Mouse (Mus musculus): ENCODE results near the gene Olfr632. TPM values are rescaled to one million over a fixed set of nuclear protein-coding genes. Genes with fewer than 3 reads are reported as not detected.

Gene Olfr632
- total RNA-seq (2012; rRNA removed): not detected in 2 replicates
- total RNA-seq (2014; rRNA removed): not detected in 2 replicates
- not detected in 2 replicates for polyA plus RNA-seq (2012; ENCODE audit: insufficient read length, low read depth)

DNA sequence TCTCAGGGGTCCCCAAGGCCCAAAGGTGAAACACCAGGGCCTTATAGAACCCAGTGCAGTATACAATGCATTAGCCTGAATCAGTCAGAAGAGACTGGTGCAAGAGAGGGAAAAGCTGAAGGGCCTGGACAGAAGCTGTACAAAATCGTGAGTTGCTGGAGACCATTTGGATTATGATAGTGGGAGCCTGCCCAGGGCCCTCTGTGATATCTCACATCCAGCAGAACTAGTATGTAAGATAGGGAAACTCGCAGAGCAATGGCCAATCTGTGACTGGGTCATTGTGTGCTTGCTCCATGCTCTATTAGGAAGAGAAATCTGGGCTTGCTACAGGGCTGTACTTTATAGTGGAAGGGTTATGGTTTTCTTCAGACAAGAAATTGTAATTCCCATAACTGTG lies at the start of gene Olfr632:
Gene Olfr632 (plus strand): TSS at position 84 of the 400 bp plus-strand sequence.
- no peak within 1 kb of the TSS for H3K4me2 ChIP-seq (ENCODE audit: insufficient read depth, low read depth, poor library complexity, severe bottlenecking)
- no peak within 1 kb of the TSS for H3K4me3 ChIP-seq (replicated peaks in 1 of 3; ENCODE audit: low read depth in 2 of 3, low read length in 2 of 3, poor library complexity in 1 of 3)
- no peak within 1 kb of the TSS for H3K9ac ChIP-seq (ENCODE audit: insufficient read depth, low read depth)
- H3K9me3 ChIP-seq (replicated peaks; ENCODE audit: low read length): no peaks in the 10 kb centered on the region
- in situ Hi-C loops (cut with MboI; ENCODE audit: low pct_ligation_motif_present, low pct_unique_long_range_greater_than_20kb, low sequenced_read_pairs) (no loop called here), dilution Hi-C loops (cut with MboI; ENCODE audit: extremely low pct_ligation_motif_present, extremely low pct_unique_long_range_greater_than_20kb, low sequenced_read_pairs) (no loop called here)
- H3K36me3 ChIP-seq (replicated peaks in 1 of 2; ENCODE audit: control insufficient read depth in 1 of 2, insufficient read depth in 1 of 2, low read length in 1 of 2): no peaks in the 10 kb centered on the region
- H3K27me3 ChIP-seq (replicated peaks): no peaks in the 10 kb centered on the region
- no peaks in the 10 kb centered on the region for H3K4me1 ChIP-seq (ENCODE audit: control insufficient read depth in 1 of 2, insufficient read depth in 2 of 2)
- no peak within 1 kb of the TSS for H3K27ac ChIP-seq (ENCODE audit: insufficient read depth, low read depth)
- no peak for DNase-seq (ENCODE audit: extremely low read depth)
- H3K79me2 ChIP-seq (replicated peaks; ENCODE audit: control insufficient read depth, extremely low read depth, insufficient read depth, poor library complexity, severe bottlenecking): no peaks in the 10 kb centered on the region
- TF ChIP-seq JUND (conservative IDR thresholded peaks at IDR 0.05; ENCODE audit: low read depth, low read length): no peak
- TF ChIP-seq MAFK (IDR thresholded peaks at IDR 0.05; ENCODE audit: insufficient replicate concordance, low read length): no peak
- TF ChIP-seq HCFC1 (IDR thresholded peaks at IDR 0.05; ENCODE audit: low read depth, low read length): no peak
- TF ChIP-seq ETS1 (conservative IDR thresholded peaks at IDR 0.05; ENCODE audit: low read depth, low read length): no peak
- no peak for TF ChIP-seq MAX (IDR thresholded peaks at IDR 0.05; ENCODE audit: low read length)
- TF ChIP-seq NELFE (IDR thresholded peaks at IDR 0.05; ENCODE audit: low read depth, low read length): no peak
- TF ChIP-seq E2F4 (IDR thresholded peaks at IDR 0.05; ENCODE audit: insufficient replicate concordance, low read depth, low read length): no peak

GRCm38 (mm10) chr7:103886152-103886551 lies 48.0 kb upstream of the Olfr632 start, which contains the start of gene Olfr66:
Gene Olfr66, minus strand, starts transcription at chr7:103886252.
- Histone ChIP-seq H3K4me1 (ENCODE audit: control insufficient read depth in 1 of 2, insufficient read depth in 2 of 2) (no peaks in the 10 kb centered on the region), H3K9ac (ENCODE audit: insufficient read depth, low read depth) (no peak within 1 kb of the TSS), H3K4me3 (replicated peaks in 1 of 3; ENCODE audit: low read depth in 2 of 3, low read length in 2 of 3, poor library complexity in 1 of 3) (no peak within 1 kb of the TSS), H3K79me2 (replicated peaks; ENCODE audit: control insufficient read depth, extremely low read depth, insufficient read depth, poor library complexity, severe bottlenecking) (no peaks in the 10 kb centered on the region), H3K36me3 (replicated peaks in 1 of 2; ENCODE audit: control insufficient read depth in 1 of 2, insufficient read depth in 1 of 2, low read length in 1 of 2) (no peaks in the 10 kb centered on the region), H3K9me3 (replicated peaks; ENCODE audit: low read length) (no peaks in the 10 kb centered on the region), H3K27me3 (replicated peaks) (no peaks in the 10 kb centered on the region), H3K4me2 (ENCODE audit: insufficient read depth, low read depth, poor library complexity, severe bottlenecking) (no peak within 1 kb of the TSS), H3K27ac (ENCODE audit: insufficient read depth, low read depth) (no peak within 1 kb of the TSS)
- in situ Hi-C loops (cut with MboI; ENCODE audit: low pct_ligation_motif_present, low pct_unique_long_range_greater_than_20kb, low sequenced_read_pairs): no loop called here
- dilution Hi-C loops (cut with MboI; ENCODE audit: extremely low pct_ligation_motif_present, extremely low pct_unique_long_range_greater_than_20kb, low sequenced_read_pairs): no loop called here
- no peak for TF ChIP-seq RCOR1 (conservative IDR thresholded peaks at IDR 0.05; ENCODE audit: low read depth, low read length)
- DNase-seq (ENCODE audit: extremely low read depth): no peak

DNA sequence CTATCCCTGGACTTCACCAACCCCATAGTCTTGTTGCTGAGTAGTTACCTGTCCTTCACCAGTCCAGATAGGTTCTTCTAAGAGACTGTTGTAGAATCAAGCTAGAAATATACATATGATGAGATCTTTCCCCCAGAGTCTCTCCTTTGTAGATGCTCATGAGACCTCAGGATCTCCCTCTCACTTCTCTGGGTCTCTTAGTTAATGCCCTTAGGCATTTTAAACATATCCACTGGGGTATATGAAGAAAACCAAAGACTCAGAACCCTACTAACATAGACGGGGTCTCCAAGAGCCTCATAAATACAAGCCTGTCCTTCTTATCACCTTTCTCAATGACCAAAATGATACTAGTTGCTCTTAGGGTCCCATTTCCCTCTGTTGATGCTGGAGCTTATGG lies 39.8 kb upstream of the Olfr632 start, which contains the start of gene Olfr64:
Gene Olfr64 (minus strand): TSS at position 101 of the 400 bp plus-strand sequence.
- Histone ChIP-seq H3K36me3 (replicated peaks in 1 of 2; ENCODE audit: control insufficient read depth in 1 of 2, insufficient read depth in 1 of 2, low read length in 1 of 2) (no peaks in the 10 kb centered on the region), H3K4me2 (ENCODE audit: insufficient read depth, low read depth, poor library complexity, severe bottlenecking) (no peak within 1 kb of the TSS), H3K79me2 (replicated peaks; ENCODE audit: control insufficient read depth, extremely low read depth, insufficient read depth, poor library complexity, severe bottlenecking) (no peaks in the 10 kb centered on the region), H3K27me3 (replicated peaks) (no peaks in the 10 kb centered on the region), H3K4me3 (replicated peaks in 1 of 3; ENCODE audit: low read depth in 2 of 3, low read length in 2 of 3, poor library complexity in 1 of 3) (no peak within 1 kb of the TSS), H3K27ac (ENCODE audit: insufficient read depth, low read depth) (no peak within 1 kb of the TSS), H3K9ac (ENCODE audit: insufficient read depth, low read depth) (no peak within 1 kb of the TSS), H3K9me3 (replicated peaks; ENCODE audit: low read length) (no peaks in the 10 kb centered on the region), H3K4me1 (ENCODE audit: control insufficient read depth in 1 of 2, insufficient read depth in 2 of 2) (no peaks in the 10 kb centered on the region)
- TF ChIP-seq ETS1 (conservative IDR thresholded peaks at IDR 0.05; ENCODE audit: low read depth, low read length): no peak
- TF ChIP-seq ZMIZ1 (IDR thresholded peaks at IDR 0.05; ENCODE audit: low read depth, low read length): no peak
- no peak for TF ChIP-seq RCOR1 (conservative IDR thresholded peaks at IDR 0.05; ENCODE audit: low read depth, low read length)
- no peak for TF ChIP-seq BHLHE40 (IDR thresholded peaks at IDR 0.05; ENCODE audit: low read depth, low read length)
- no peak for TF ChIP-seq USF1 (IDR thresholded peaks at IDR 0.05; ENCODE audit: low read depth, low read length)
- in situ Hi-C loops (cut with MboI; ENCODE audit: low pct_ligation_motif_present, low pct_unique_long_range_greater_than_20kb, low sequenced_read_pairs): no loop called here
- dilution Hi-C loops (cut with MboI; ENCODE audit: extremely low pct_ligation_motif_present, extremely low pct_unique_long_range_greater_than_20kb, low sequenced_read_pairs): no loop called here
- DNase-seq (ENCODE audit: extremely low read depth): no peak
